Mouse (Mus musculus): ENCODE data around the gene Scyl2.
"Not testable (repeated sequence)": the region's sequence is repeated elsewhere in the genome, so short reads cannot be mapped to it uniquely, and the experiment has no call there.

Gene Scyl2

GRCm38 (mm10) chr10:89686139-89686808, at the start of gene Scyl2:
Gene Scyl2 (minus strand): TSS chr10:89686285.
- peak; percentile 98 for DNase-seq

GRCm38 (mm10) chr10:89732001-89732794, 46.1 kb upstream of the Scyl2 start, which contains the start of gene Actr6:
Gene Actr6 (minus strand): TSS chr10:89732295.
- DNase-seq, result peak; percentile 94

GRCm38 (mm10) chr10:89731341-89731740, 45.3 kb upstream of the Scyl2 start:
- DNase-seq, result no peak

- no peak for DNase-seq
Measured at GRCm38 (mm10) chr10:89730386-89730785, 44.3 kb upstream of the Scyl2 start.

- DNase-seq, result peak; percentile 56
Measured at GRCm38 (mm10) chr10:89722247-89723195, 36.4 kb upstream of the Scyl2 start.

GRCm38 (mm10) chr10:89720796-89721195, 34.7 kb upstream of the Scyl2 start:
- DNase-seq, result peak; percentile 65

GRCm38 (mm10) chr10:89720252-89720651, 34.2 kb upstream of the Scyl2 start:
- DNase-seq, result peak; percentile 18

- no peak for DNase-seq
Measured at GRCm38 (mm10) chr10:89714910-89715309, 28.8 kb upstream of the Scyl2 start.

GRCm38 (mm10) chr10:89708720-89709119, 22.6 kb upstream of the Scyl2 start:
- DNase-seq, result peak; percentile 10

GRCm38 (mm10) chr10:89707397-89707796, 21.3 kb upstream of the Scyl2 start:
- no peak for DNase-seq

- DNase-seq, result no peak
Measured at GRCm38 (mm10) chr10:89703042-89703441, 17.0 kb upstream of the Scyl2 start.

GRCm38 (mm10) chr10:89697956-89698355, 11.9 kb upstream of the Scyl2 start:
- DNase-seq, result no peak

- not testable (repeated sequence) for DNase-seq
Measured at GRCm38 (mm10) chr10:89696270-89696669, 10.2 kb upstream of the Scyl2 start.

- no peak for DNase-seq
Measured at GRCm38 (mm10) chr10:89695194-89695911, 9.3 kb upstream of the Scyl2 start.

GRCm38 (mm10) chr10:89690021-89690420, 3.9 kb upstream of the Scyl2 start:
- DNase-seq, result no peak

GRCm38 (mm10) chr10:89687455-89687854, 1.4 kb upstream of the Scyl2 start:
- DNase-seq, result no peak

- no peak for DNase-seq
Measured at GRCm38 (mm10) chr10:89685391-89686138, 520 bp downstream of the Scyl2 start.

GRCm38 (mm10) chr10:89682961-89683360, 3.1 kb downstream of the Scyl2 start:
- no peak for DNase-seq

GRCm38 (mm10) chr10:89682157-89682556, 3.9 kb downstream of the Scyl2 start:
- no peak for DNase-seq

- DNase-seq, result no peak
Measured at GRCm38 (mm10) chr10:89681706-89682105, 4.4 kb downstream of the Scyl2 start.

- no peak for DNase-seq
Measured at GRCm38 (mm10) chr10:89680517-89680916, 5.6 kb downstream of the Scyl2 start.

- no peak for DNase-seq
Measured at GRCm38 (mm10) chr10:89679448-89679847, 6.6 kb downstream of the Scyl2 start.
